Mouse (Mus musculus) myocyte (in vitro differentiated cells): Measurements from ENCODE around the gene Cpne5.

ENCODE experiments used
- MAX ChIP-seq: IDR thresholded peaks from one replicate; pipeline ENCODE4 v1.6.1; 2011; ENCODE audit warnings: low read depth, mild to moderate bottlenecking, control low read depth
- MYOG ChIP-seq, 3 experiments: IDR thresholded peaks; one replicate each; pipeline ENCODE4 v1.6.1; 2011; ENCODE audit warnings: control low read depth in 2 of 3, low read depth in 2 of 3, mild to moderate bottlenecking in 2 of 3; ENCODE audit not compliant: insufficient read length in 2 of 3, control insufficient read depth in 1 of 3, insufficient read depth in 1 of 3
- POLR2A ChIP-seq: IDR thresholded peaks from one replicate; pipeline ENCODE4 v1.6.1; 2011; ENCODE audit warnings: low read depth, mild to moderate bottlenecking, control low read depth, moderate library complexity; ENCODE audit not compliant: insufficient read length
- TCF12 ChIP-seq: IDR thresholded peaks from one replicate; pipeline ENCODE4 v1.6.1; 2011; ENCODE audit warnings: mild to moderate bottlenecking, control low read depth; ENCODE audit not compliant: poor library complexity, insufficient read depth, severe bottlenecking
- USF1 ChIP-seq: IDR thresholded peaks from one replicate; pipeline ENCODE4 v1.6.1; 2011; ENCODE audit warnings: low read depth, mild to moderate bottlenecking, control low read depth, moderate library complexity

DNA sequence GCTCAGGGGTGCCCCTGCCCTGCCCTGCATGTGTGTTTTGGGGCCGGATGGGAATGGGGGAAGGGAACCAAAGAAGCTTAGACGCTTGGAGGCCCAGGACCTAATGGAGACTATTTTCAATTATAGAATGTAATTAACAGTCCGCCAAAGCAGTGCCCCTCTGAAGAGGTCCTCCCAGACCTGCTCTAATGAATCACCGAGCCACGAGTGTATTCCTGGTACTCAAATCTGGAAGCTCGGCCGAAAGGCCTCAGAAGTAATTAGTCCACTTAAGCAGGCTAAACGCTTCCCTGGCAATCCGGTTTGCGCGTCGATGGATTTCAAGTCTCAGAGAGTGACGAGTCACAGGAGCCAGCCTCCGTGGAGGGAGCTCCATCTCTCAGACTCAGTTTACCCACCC is 17.3 kb downstream of the Cpne5 start:
- TF ChIP-seq MAX (no peak), POLR2A (no peak), TCF12 (no peak), MYOG (IDR thresholded peaks at IDR 0.05; ENCODE audit: control insufficient read depth in 1 of 3, insufficient read depth in 1 of 3, insufficient read length in 2 of 3, low read depth in 2 of 3) (no peak), USF1 (no peak)
